Mouse (Mus musculus): Measurements from ENCODE around the gene Slc1a7. TPM values are rescaled to one million over a fixed set of nuclear protein-coding genes. Genes with fewer than 3 reads are reported as not detected.

Gene Slc1a7
- polyA plus RNA-seq, 2 experiments from 2014 or later: not detected

- no peak for ATAC-seq
Observed at GRCm38 (mm10) chr4:108057247-108057646, 89.1 kb downstream of the Slc1a7 start.

- ATAC-seq: no peak
Observed at GRCm38 (mm10) chr4:108058166-108058565, 90.0 kb downstream of the Slc1a7 start.

GRCm38 (mm10) chr4:108059601-108060379 lies 91.7 kb downstream of the Slc1a7 start:
- no peak for ATAC-seq

- no peak for ATAC-seq
Observed at GRCm38 (mm10) chr4:108060774-108061173, 92.6 kb downstream of the Slc1a7 start.

GRCm38 (mm10) chr4:108062524-108062923 lies 94.4 kb downstream of the Slc1a7 start:
- no peak for ATAC-seq

Other genes starting within 250 kb of the Slc1a7 start
- gene Lrp8, start 166.1 kb upstream of the Slc1a7 start, polyA plus RNA-seq (2017; shearing (Covaris generic)): under 1 TPM; 0.94 to 0.96 TPM
- gene Magoh, start 88.6 kb upstream of the Slc1a7 start, polyA plus RNA-seq (2017; shearing (Covaris generic)): 100 to 1,000 TPM; 109 to 118 TPM
- gene 0610037L13Rik, start 78.5 kb upstream of the Slc1a7 start, polyA plus RNA-seq (2017; shearing (Covaris generic)): 10 to 100 TPM; 51.0 to 63.0 TPM
- gene Cpt2, start 44.7 kb upstream of the Slc1a7 start, polyA plus RNA-seq (2017; shearing (Covaris generic)): 10 to 100 TPM; 18.9 to 27.3 TPM
- gene Podn, start 128.1 kb downstream of the Slc1a7 start, polyA plus RNA-seq (2017; shearing (Covaris generic)): not detected
- gene Scp2, start 176.7 kb downstream of the Slc1a7 start, polyA plus RNA-seq (2017; shearing (Covaris generic)): 100 to 1,000 TPM; 274 to 352 TPM
- 1 to 10 TPM; 1.5 to 2.6 TPM for gene Echdc2, start 197.1 kb downstream of the Slc1a7 start, polyA plus RNA-seq (2017; shearing (Covaris generic))
- gene Zyg11a, start 249.7 kb downstream of the Slc1a7 start, polyA plus RNA-seq (2017; shearing (Covaris generic)): not detected